Mouse (Mus musculus) intestine, embryonic 15.5 days (tissue): ENCODE data around the gene Hmces. TPM values are rescaled to one million over a fixed set of nuclear protein-coding genes. Genes with fewer than 3 reads are reported as not detected.
"Not testable (repeated sequence)": the region's sequence is repeated elsewhere in the genome, so short reads cannot be mapped to it uniquely, and the experiment has no call there.

Experiments used
- ATAC-seq: fragments of 200-750 bp; cut with Nextera tagmentation; 2 replicates; pipeline ENCODE4 v1.8.0; 2017; ENCODE audit warnings: moderate TSS enrichment, moderate library complexity
- H3K27ac ChIP-seq: fragments of 300-500 bp; sonication (generic); 2 replicates; pipeline ENCODE4 v1.5.1; 2015; ENCODE audit warnings: mild to moderate bottlenecking, inconsistent platforms
- H3K27me3 ChIP-seq: fragments of 300-500 bp; sonication (generic); replicated peaks from 2 replicates; pipeline ENCODE4 v1.6.1; 2015; ENCODE audit warnings: inconsistent platforms
- H3K36me3 ChIP-seq: fragments of 300-500 bp; sonication (generic); 2 replicates; pipeline ENCODE4 v1.6.1; 2015; ENCODE audit warnings: inconsistent platforms
- H3K4me1 ChIP-seq: fragments of 300-500 bp; sonication (generic); replicated peaks from 2 replicates; pipeline ENCODE4 v1.6.1; 2015; ENCODE audit warnings: inconsistent platforms
- H3K4me2 ChIP-seq: fragments of 300-500 bp; sonication (generic); replicated peaks from 2 replicates; pipeline ENCODE4 v1.6.1; 2015; ENCODE audit warnings: mild to moderate bottlenecking, inconsistent platforms
- H3K4me3 ChIP-seq: fragments of 300-500 bp; sonication (generic); replicated peaks from 2 replicates; pipeline ENCODE4 v1.5.1; 2015; ENCODE audit warnings: inconsistent platforms
- H3K9ac ChIP-seq: fragments of 300-500 bp; sonication (generic); 2 replicates; pipeline ENCODE4 v1.6.1; 2015; ENCODE audit warnings: inconsistent platforms
- H3K9me3 ChIP-seq: fragments of 300-500 bp; sonication (generic); 2 replicates; pipeline ENCODE4 v1.6.1; 2016; ENCODE audit warnings: inconsistent platforms
- WGBS: fragments of 180-500 bp; shearing (Covaris S2); methylation state at CpG from one replicate; pipeline ENCODE4 v1.1.7; 2015; 5-methylcytosine and 5-hydroxymethylcytosine counted together
- polyA plus RNA-seq: library from polyadenylated mRNA; unstranded; fragments of >200 nt; fragmentation: Nextera tagmentation; extraction: Ambion mirVana; gene quantifications from 2 replicates; pipeline ENCODE4 v1.2.1, GENCODE M21; 2015

Hmces gene
- polyA plus RNA-seq, 1 experiment from 2014 or later, result 41.0 TPM

DNA sequence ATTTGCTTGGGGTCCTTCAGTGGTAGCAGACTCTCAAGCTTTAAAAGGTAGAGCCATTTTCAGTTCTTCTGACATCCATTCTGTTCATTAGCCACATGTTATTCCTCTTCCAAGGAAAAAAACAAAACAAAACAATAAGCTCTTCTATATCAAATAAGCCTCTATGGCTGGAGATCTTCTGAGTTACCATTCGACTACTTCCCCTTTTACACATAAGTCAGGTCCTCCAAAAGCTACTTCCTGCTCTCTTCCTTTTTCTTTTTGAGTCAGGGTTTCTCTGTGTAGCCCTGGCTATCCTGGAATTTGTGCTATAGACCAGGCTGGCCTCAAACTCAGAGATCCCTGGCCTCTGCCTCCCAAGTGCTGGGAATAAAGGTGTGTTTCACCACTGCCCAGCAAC is 9.9 kb downstream of the Hmces start:
- 87% methylated on average over 1 of the region's 1 CpGs for WGBS
- no peak overlapping the region for H3K4me3 ChIP-seq
- H3K9ac ChIP-seq, result no peak overlapping the region
- no peak overlapping the region for H3K4me2 ChIP-seq
- H3K9me3 ChIP-seq, result no peaks in the 10 kb centered on the region
- peaks cover 21% of the 10 kb centered on the region for H3K36me3 ChIP-seq
- H3K27me3 ChIP-seq, result no peaks in the 10 kb centered on the region
- H3K4me1 ChIP-seq, result no peaks in the 10 kb centered on the region
- ATAC-seq, result no peak
- H3K27ac ChIP-seq, result no peak overlapping the region

DNA sequence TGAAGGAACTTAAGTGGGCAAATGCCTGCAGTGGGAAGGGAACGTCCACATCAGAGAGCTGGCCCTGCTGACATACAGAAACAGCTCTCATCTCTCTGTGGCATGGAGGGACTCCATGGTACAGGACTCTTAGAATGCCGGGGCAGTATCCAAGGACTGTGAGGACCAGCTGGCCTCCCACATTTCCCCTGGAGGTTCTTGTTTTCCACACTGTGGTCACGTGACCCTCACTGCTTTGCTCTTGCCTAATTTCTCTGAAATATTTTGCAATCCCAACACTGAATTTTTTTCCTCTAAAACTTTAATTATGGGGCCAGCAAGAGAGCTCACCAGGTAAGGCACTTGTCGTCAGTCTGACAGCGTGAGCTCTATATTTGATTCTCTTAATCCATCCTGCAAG is 21.3 kb downstream of the Hmces start:
- no peak overlapping the region for H3K27ac ChIP-seq
- H3K4me2 ChIP-seq, result no peak overlapping the region
- peaks cover 2% of the 10 kb centered on the region; the same call in 1 of the 2 replicates for H3K4me1 ChIP-seq
- ATAC-seq, result no peak
- peaks cover 27% of the 10 kb centered on the region for H3K36me3 ChIP-seq
- H3K9me3 ChIP-seq, result no peaks in the 10 kb centered on the region
- H3K4me3 ChIP-seq, result no peak overlapping the region
- 89% methylated on average over 5 of the region's 5 CpGs for WGBS
- no peak overlapping the region for H3K9ac ChIP-seq
- H3K27me3 ChIP-seq, result no peaks in the 10 kb centered on the region

DNA sequence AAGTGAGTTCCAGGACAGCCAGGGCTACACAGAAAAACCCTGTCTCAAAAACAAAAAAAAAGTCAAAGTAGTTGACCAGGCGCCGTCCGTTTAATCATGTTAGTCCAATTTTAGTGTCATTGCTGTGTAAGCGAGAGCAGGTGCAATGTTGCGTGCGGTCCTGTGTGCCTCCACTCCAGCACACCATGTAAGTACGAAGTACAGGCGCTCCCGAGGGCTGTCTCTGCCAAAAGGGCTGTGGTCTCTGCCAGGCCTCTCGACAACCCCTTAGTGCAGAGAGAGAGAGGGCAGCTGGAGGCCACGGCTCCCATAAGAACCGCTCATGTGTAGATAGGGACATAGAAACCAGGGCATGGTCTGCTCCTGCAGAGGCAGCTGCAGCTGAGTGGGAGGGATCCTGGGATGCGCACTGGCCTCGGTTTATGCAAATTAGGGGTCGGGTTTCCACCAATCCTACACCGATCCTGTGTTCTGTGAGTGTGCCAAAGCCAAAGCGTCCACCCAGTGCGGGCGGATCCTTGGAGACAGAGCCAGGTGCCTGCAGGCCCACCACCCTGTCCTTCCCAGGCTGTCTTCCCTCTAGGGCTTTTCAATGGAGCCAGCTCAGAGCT is 23.5 kb downstream of the Hmces start:
- 38% methylated on average over 19 of the region's 19 CpGs for WGBS
- peak; percentile 98 for ATAC-seq
- Histone ChIP-seq H3K9me3 (no peaks in the 10 kb centered on the region), H3K4me1 (peaks cover 2% of the 10 kb centered on the region; the same call in 1 of the 2 replicates), H3K9ac (no peak overlapping the region), H3K36me3 (peaks cover 16% of the 10 kb centered on the region), H3K27me3 (no peaks in the 10 kb centered on the region), H3K4me2 (no peak overlapping the region), H3K4me3 (no peak overlapping the region), H3K27ac (no peak overlapping the region)

DNA sequence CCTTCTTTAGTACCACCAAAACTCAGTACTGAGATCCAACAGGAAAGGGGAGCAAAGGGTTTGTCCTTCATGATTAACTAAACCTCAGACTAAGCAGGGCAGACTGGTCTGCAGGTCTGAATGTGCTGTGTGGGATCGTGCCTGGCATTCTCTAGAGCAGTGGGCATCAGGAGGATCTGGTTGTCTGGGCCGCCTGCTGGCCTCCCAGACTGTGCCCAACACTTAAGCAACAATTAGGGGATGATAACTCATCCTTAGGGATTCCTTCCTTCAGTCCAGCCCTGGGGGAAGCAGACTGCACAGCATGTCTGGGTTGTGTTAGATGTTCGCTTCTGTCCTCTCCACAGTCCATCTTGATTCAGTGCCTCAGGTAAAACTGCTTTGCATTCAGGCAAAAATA is 25.2 kb downstream of the Hmces start:
- ATAC-seq, result no peak

DNA sequence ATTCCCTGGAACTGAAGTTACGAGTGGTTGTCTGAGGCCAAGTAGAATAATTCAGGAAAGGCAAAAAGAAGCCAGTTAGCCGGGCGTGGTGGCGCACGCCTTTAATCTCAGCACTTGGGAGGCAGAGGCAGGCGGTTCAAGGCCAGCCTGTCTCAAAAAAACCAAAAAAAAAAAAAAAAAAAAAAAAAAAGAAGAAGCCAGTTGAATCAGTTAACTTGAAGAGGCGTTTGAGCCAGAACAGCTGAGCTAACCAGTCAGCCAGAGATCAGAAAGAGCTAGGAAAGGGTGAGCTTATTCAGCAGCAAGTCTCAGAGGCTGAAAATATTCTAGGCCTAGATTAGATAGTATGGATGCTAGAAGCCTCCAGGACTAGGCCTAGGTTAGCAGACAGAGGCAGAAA is 28.4 kb downstream of the Hmces start:
- H3K4me1 ChIP-seq, result peaks cover 2% of the 10 kb centered on the region; the same call in 1 of the 2 replicates
- no peak for ATAC-seq
- H3K27me3 ChIP-seq, result no peaks in the 10 kb centered on the region
- no peak overlapping the region for H3K4me2 ChIP-seq
- no peak overlapping the region for H3K27ac ChIP-seq
- 82% methylated on average over 7 of the region's 7 CpGs for WGBS
- no peaks in the 10 kb centered on the region for H3K9me3 ChIP-seq
- no peak overlapping the region for H3K9ac ChIP-seq
- H3K36me3 ChIP-seq, result no peaks in the 10 kb centered on the region
- H3K4me3 ChIP-seq, result no peak overlapping the region

More for the DNA sequence above, 25.2 kb downstream of the Hmces start:
- H3K27ac ChIP-seq, result no peak overlapping the region
- H3K9ac ChIP-seq, result no peak overlapping the region
- peaks cover 2% of the 10 kb centered on the region; the same call in 1 of the 2 replicates for H3K4me1 ChIP-seq
- 88% methylated on average over 3 of the region's 3 CpGs for WGBS
- no peaks in the 10 kb centered on the region for H3K27me3 ChIP-seq
- 0 out of 2 replicates have a peak, but pooled peaks cover 10% of the 10 kb centered on the region for H3K36me3 ChIP-seq
- no peaks in the 10 kb centered on the region for H3K9me3 ChIP-seq
- no peak overlapping the region for H3K4me3 ChIP-seq
- H3K4me2 ChIP-seq, result no peak overlapping the region

DNA sequence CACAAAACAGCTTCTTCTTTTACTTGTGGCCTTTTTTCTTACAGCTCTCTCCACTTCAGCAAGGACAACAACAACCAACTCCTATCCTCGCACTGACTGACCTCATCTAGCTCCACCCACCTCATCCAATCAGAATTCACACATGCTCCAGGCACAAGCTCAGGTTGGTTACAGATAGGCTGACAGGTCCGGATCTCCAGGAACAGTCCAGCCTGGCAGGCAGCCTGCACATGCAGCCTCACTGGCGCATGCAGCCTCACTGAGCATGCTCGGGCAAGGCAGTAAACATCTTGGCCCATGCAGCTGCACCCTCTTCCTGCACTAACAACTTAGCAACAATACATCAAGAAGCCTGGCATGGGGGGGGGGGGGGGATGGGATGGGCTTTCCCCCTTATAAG is 48.7 kb downstream of the Hmces start:
- not testable (repeated sequence) for ATAC-seq, H3K36me3 ChIP-seq, H3K4me1 ChIP-seq, H3K9me3 ChIP-seq, H3K9ac ChIP-seq, H3K4me2 ChIP-seq, H3K27ac ChIP-seq, H3K4me3 ChIP-seq, H3K27me3 ChIP-seq
- 45% methylated on average over 4 of the region's 4 CpGs for WGBS

DNA sequence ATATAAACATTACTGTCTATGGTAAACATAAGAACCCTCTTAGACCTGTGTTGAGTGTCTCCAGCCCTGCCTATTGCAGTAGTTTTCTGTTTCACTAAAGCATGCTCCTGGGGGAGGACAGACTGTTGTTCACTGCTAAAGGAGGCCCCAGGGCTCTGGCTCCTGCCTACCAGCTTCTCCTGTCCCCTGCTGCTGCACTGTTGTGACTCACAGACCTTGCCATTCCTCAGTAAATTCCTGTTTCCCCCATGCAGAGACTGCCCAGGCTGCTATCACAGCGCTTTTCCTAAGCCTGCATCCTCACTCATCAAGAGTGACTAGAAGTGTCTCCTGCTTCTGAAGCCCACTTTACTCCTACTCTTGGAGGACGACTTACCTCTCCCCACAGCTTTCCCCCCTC is 56.3 kb downstream of the Hmces start:
- no peak overlapping the region for H3K27ac ChIP-seq
- H3K4me2 ChIP-seq, result no peak overlapping the region
- no peaks in the 10 kb centered on the region for H3K4me1 ChIP-seq
- H3K36me3 ChIP-seq, result no peaks in the 10 kb centered on the region
- H3K4me3 ChIP-seq, result no peak overlapping the region
- H3K9ac ChIP-seq, result no peak overlapping the region
- 29% methylated on average over 2 of the region's 2 CpGs for WGBS
- no peaks in the 10 kb centered on the region for H3K27me3 ChIP-seq
- ATAC-seq, result no peak
- no peaks in the 10 kb centered on the region for H3K9me3 ChIP-seq

DNA sequence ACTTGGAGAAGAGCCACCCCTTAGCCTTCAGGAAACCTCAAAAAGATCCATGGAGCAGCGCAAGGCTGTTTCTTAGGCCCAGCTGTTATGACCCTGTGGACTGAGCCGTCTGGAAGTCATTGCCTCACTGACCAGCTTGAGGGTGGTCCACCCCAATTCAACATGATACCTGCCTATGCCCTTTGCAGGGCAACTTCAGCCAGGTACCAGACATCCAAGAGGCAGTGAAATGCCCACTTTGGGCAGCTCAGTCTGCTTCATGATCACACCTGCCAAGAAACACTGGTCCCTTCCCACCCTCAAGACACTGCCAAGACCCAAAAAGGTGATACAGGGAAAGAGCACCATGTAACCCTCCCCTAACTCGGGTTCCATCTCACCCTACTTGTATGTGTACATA is 66.0 kb downstream of the Hmces start:
- Histone ChIP-seq H3K4me1 (peaks cover 11% of the 10 kb centered on the region), H3K4me2 (peak overlapping the region; percentile 77; the same call in 1 of the 2 replicates), H3K9me3 (no peaks in the 10 kb centered on the region), H3K27me3 (no peaks in the 10 kb centered on the region), H3K36me3 (no peaks in the 10 kb centered on the region), H3K27ac (no peak overlapping the region), H3K4me3 (no peak overlapping the region), H3K9ac (no peak overlapping the region)
- WGBS, result 78% methylated on average over 3 of the region's 3 CpGs
- no peak for ATAC-seq

DNA sequence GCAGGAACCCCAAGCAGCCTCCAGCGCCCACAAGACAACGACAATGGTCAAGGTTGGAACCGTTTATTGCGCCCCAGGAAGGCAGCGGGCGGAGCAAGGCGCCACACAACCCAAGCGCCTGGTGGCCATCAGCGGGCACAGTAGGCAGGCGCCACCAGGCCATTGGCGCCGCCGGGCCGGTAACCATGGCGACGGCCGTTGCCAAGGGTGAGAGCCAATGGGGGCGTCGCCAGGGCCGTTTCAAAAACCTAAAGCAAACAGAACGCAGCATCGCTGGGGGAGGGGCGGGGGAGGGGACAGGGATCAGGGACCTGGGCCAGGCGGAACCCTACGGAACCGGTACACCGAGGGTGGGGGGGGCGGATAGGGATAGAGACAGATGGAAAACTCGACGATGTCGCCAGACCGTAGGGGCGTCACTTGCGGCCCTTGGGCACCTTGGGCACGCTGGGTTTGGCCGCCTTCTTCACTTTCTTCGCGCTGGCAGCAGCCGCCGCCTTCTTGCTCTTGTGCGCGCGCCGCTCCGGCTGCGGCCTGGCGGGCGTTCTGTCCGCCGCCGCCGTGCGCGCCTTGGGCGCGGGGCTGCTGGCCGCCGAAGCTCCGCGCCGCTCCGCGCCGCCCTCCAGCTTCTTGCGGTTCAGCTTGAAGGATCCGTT is 66.8 kb downstream of the Hmces start:
- H3K4me2 ChIP-seq, result peak overlapping the region; percentile 77
- WGBS, result under 1% methylated on average over 62 of the region's 66 CpGs
- no peaks in the 10 kb centered on the region for H3K36me3 ChIP-seq
- H3K9ac ChIP-seq, result peak overlapping the region; percentile 84
- peak overlapping the region; percentile 83 for H3K27ac ChIP-seq
- peak overlapping the region; percentile 83 for H3K4me3 ChIP-seq
- H3K4me1 ChIP-seq, result peaks cover 11% of the 10 kb centered on the region
- peak; percentile 73 for ATAC-seq
- no peaks in the 10 kb centered on the region for H3K27me3 ChIP-seq
- H3K9me3 ChIP-seq, result no peaks in the 10 kb centered on the region

DNA sequence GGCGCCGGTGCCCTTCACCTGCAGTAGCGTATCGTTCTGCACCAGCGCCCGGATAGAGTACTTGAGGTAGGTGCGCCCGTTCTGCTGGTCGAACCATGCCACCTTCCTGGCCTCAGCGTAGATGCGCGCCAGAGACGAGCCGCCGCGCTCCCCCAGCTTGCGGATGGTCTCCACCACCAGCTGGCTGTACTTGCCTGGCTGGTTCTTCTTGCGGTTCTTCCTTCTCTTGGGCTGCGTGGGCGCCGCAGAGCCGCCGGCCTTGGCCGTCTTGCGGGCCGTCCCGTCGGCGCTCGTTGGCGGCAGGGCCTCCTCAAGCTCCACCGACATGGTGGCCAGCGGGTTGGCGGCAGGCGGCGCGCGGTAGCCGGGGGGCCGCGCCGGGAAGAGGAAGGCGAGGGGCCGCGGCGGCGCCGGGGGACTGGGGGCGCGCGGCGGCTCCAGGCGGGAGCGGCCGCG is 67.3 kb downstream of the Hmces start:
- Histone ChIP-seq H3K4me1 (peaks cover 11% of the 10 kb centered on the region), H3K9ac (peak overlapping the region; percentile 84), H3K27me3 (no peaks in the 10 kb centered on the region), H3K9me3 (no peaks in the 10 kb centered on the region), H3K36me3 (no peaks in the 10 kb centered on the region), H3K4me3 (peak overlapping the region; percentile 83), H3K27ac (peak overlapping the region; percentile 83), H3K4me2 (peak overlapping the region; percentile 77)
- no peak; the same call in 1 of the 2 replicates for ATAC-seq
- under 1% methylated on average over 53 of the region's 56 CpGs for WGBS

DNA sequence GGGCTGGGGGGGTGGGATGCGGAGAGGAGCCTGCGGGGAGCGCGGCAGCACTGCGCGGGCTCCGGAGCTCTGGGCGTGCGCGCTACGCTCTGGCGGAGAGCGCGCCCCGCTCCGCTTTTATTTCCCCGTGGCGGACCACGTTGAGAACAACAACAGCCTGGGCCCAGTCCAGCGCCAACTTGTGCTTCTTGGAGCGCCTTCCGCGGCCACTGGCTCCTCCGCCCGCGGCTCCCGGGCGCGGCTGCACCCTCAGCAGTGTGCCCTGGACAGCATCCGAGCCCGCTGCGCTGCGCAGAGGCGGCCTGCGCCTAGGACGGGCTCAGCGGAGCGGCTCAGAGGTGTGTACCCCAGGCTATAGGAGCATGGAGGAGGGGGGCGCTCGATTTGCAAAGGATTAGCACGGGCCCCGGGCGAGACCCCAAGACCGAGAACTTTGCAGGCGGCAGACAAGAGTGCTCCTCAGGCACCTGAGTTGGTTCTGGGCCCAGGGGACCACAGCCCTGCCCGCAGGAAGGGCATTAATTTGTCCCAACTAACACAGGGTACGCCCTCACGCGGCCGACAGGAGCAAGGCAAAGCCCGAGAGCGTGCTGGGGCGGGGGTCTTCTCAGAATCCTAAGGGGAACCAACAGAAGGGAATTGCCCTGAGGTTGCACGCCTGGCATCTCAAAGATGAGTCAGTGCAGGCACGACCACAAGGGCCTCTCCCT is 68.0 kb downstream of the Hmces start, which contains the start of gene H1fx:
Gene H1fx (minus strand): TSS at position 91 of the 710 bp plus-strand sequence.
- no peaks in the 10 kb centered on the region for H3K36me3 ChIP-seq
- H3K9ac ChIP-seq, result peak within 1 kb of the TSS; percentile 84
- H3K9me3 ChIP-seq, result no peaks in the 10 kb centered on the region
- H3K4me2 ChIP-seq, result peak within 1 kb of the TSS; percentile 77
- H3K27me3 ChIP-seq, result no peaks in the 10 kb centered on the region
- peak within 1 kb of the TSS; percentile 83 for H3K4me3 ChIP-seq
- WGBS, result under 1% methylated on average over 50 of the region's 55 CpGs
- peaks cover 11% of the 10 kb centered on the region for H3K4me1 ChIP-seq
- H3K27ac ChIP-seq, result peak within 1 kb of the TSS; percentile 83
- ATAC-seq, result peak; percentile 90

DNA sequence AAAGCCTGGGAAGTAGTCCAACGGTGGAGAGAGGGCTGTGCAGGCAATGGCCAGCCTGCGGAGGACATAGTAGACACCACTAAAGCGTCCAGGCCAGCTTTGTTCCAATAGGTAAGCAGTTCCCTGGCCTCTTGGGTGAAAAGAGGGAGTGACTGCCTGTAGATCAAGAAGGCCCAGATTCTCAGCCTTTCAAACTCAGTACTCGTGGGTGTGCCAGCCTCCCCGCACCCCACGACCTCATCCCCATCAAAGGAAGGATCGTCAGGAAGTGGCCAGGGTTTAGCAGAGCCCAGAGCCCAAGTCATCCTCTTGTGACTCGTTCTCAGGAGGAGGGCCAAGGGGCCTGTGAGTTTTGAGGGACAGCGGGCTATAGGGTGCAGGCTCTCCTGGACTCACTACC is 68.8 kb downstream of the Hmces start:
- no peak for ATAC-seq
- H3K9ac ChIP-seq, result no peak overlapping the region
- WGBS, result 65% methylated on average over 9 of the region's 9 CpGs

More for the DNA sequence above, 68.8 kb downstream of the Hmces start:
- Histone ChIP-seq H3K4me2 (peak overlapping the region; percentile 77), H3K9me3 (no peaks in the 10 kb centered on the region), H3K4me1 (peaks cover 11% of the 10 kb centered on the region), H3K27ac (no peak overlapping the region), H3K4me3 (peak overlapping the region; percentile 83; the same call in 1 of the 2 replicates), H3K36me3 (no peaks in the 10 kb centered on the region), H3K27me3 (no peaks in the 10 kb centered on the region)
